Mouse (Mus musculus) CH12.LX (cell line): ENCODE results near the gene Plcb2.

ENCODE experiments used
- CTCF ChIP-seq, 2 experiments: IDR thresholded peaks in 1 of 2; conservative IDR thresholded peaks in 1 of 2; 2 replicates each; pipeline ENCODE4 v1.5.1; 2011 to 2012; ENCODE audit warnings: low read depth in 2 of 2, low read length in 2 of 2, improper control_type of control experiment in 1 of 2, inconsistent platforms in 1 of 2, mild to moderate bottlenecking in 1 of 2, moderate library complexity in 1 of 2
- MAX ChIP-seq: IDR thresholded peaks from 2 replicates; pipeline ENCODE4 v1.6.1; 2011; ENCODE audit warnings: low read length, improper control_type of control experiment
- POLR2A ChIP-seq: IDR thresholded peaks from 2 replicates; pipeline ENCODE4 v1.6.1; 2011; ENCODE audit warnings: low read depth, mild to moderate bottlenecking, improper control_type of control experiment, low read length
- POLR2AphosphoS2 ChIP-seq: IDR thresholded peaks from 2 replicates; pipeline ENCODE4 v1.6.1; 2011; ENCODE audit warnings: low read depth, low read length, improper control_type of control experiment
- TCF12 ChIP-seq: IDR thresholded peaks from 2 replicates; pipeline ENCODE4 v1.6.1; 2014; ENCODE audit warnings: low read depth, mild to moderate bottlenecking, inconsistent platforms, low read length, improper control_type of control experiment
- UBTF ChIP-seq: IDR thresholded peaks from 2 replicates; pipeline ENCODE4 v1.6.1; 2012; ENCODE audit warnings: low read depth, mild to moderate bottlenecking, inconsistent platforms, low read length, improper control_type of control experiment, moderate library complexity
- USF1 ChIP-seq: IDR thresholded peaks from 2 replicates; pipeline ENCODE4 v1.6.1; 2014; ENCODE audit warnings: low read depth, mild to moderate bottlenecking, inconsistent platforms, low read length, improper control_type of control experiment
- USF2 ChIP-seq: conservative IDR thresholded peaks from 2 replicates; pipeline ENCODE4 v1.6.1; 2011; ENCODE audit warnings: low read depth, low read length, improper control_type of control experiment
- ZMIZ1 ChIP-seq: IDR thresholded peaks from 2 replicates; pipeline ENCODE4 v1.6.1; 2012; ENCODE audit warnings: low read depth, mild to moderate bottlenecking, inconsistent platforms, low read length, improper control_type of control experiment

- TF ChIP-seq CTCF (conservative IDR thresholded peaks at IDR 0.05 in 1 of 2, IDR thresholded peaks at IDR 0.05 in 1 of 2; ENCODE audit: low read depth in 2 of 2, low read length in 2 of 2) (no peak), MAX (no peak), TCF12 (no peak), POLR2AphosphoS2 (no peak), ZMIZ1 (no peak), POLR2A (no peak), UBTF (no peak), USF2 (no peak), USF1 (no peak)
Measured at GRCm38 (mm10) chr2:118703913-118704730, 24.1 kb downstream of the Plcb2 start, which contains the start of gene Ankrd63.
